Mouse (Mus musculus): ENCODE measurements around the gene Ndufc2. TPM values are rescaled to one million over a fixed set of nuclear protein-coding genes. Genes with fewer than 3 reads are reported as not detected.

Gene Ndufc2
- polyA plus RNA-seq, 1 experiment from 2014 or later = 338 TPM

DNA sequence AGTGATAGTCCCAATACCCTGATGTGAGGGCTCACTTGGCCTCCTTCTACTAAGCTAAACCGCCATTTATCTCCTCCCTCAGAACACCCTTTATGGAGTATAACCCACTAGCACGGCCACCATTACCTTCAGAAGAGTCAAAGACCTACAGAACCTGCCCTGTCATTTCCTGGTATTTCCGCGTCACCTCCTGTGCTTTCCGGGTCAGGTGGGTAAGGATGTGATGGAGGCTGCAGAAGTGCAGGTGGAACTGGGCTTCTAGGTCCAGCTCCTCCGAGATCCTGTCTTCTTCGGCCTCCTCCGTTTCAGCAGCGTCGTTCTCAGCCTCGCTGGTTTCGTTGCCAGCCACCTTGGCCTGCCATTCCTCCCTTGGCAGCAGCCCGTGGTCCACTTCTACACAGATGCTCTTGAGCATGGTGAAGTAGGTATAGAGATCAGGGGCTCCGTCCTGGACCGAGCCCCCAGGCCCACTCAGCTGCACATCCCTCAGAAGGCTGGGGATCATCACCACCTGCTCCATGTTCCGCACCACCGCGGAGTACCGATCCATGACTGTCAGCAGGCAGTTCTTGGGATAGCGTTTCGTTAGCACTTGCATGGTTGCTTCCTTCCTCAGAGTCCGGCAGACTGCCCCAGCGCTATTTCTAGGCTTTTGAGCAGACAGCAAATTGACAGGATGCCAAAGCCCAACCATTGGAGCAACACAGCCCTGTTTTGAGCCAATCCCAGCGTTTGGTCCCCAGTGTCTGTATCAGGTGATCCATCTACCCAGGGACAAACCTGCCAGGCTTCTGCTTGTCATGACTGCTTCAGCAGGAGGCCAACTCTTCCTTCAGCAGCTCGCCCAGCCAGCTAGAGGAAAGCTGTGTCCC, 17.3 kb downstream of the Ndufc2 start, which contains the start of gene Thrsp:
Gene Thrsp, minus strand, starts transcription at position 825 of the 872 bp plus-strand sequence.
- no peak within 1 kb of the TSS for H3K9ac ChIP-seq
- no peak within 1 kb of the TSS for H3K4me2 ChIP-seq
- no peaks in the 10 kb centered on the region for H3K4me1 ChIP-seq
- H3K27ac ChIP-seq = no peak within 1 kb of the TSS
- no peaks in the 10 kb centered on the region for H3K9me3 ChIP-seq
- no peak for ATAC-seq (ENCODE audit: insufficient read depth, low FRiP score, low read depth)
- H3K4me3 ChIP-seq (replicated peaks) = no peak within 1 kb of the TSS
- WGBS = 74% methylated on average over 25 of the region's 25 CpGs
- H3K27me3 ChIP-seq (replicated peaks) = no peaks in the 10 kb centered on the region
- H3K36me3 ChIP-seq = no peaks in the 10 kb centered on the region

- Histone ChIP-seq H3K9me3 (no peaks in the 10 kb centered on the region), H3K27me3 (replicated peaks) (no peaks in the 10 kb centered on the region), H3K27ac (no peak overlapping the region), H3K4me3 (replicated peaks) (no peak overlapping the region), H3K36me3 (no peaks in the 10 kb centered on the region), H3K4me1 (no peaks in the 10 kb centered on the region), H3K4me2 (no peak overlapping the region), H3K9ac (no peak overlapping the region)
- 65% methylated on average over 5 of the region's 5 CpGs for WGBS
- ATAC-seq (ENCODE audit: insufficient read depth, low FRiP score, low read depth) = no peak
Observed at GRCm38 (mm10) chr7:97418717-97419116, 18.9 kb downstream of the Ndufc2 start.

DNA sequence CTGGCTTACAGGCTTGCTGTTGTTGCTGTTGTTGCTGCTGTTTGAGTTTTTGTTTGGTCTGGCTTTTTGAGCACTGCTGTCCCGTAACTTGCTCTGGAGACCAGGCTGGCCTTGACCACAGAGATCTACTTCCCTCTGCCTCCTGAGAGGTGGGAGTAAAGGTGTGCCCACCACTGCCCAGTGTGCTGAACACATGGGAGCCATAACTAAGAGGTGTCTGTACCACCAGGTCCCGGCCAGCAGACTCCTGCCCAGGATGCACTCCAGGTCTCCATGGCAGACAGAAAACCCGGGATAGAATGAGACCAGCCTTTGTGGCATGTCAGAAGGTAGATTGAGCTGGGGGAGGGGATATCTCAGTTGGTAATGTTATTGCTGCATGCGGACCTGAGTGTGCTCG, 19.4 kb downstream of the Ndufc2 start:
- Histone ChIP-seq H3K36me3 (no peaks in the 10 kb centered on the region), H3K9me3 (no peaks in the 10 kb centered on the region), H3K27me3 (replicated peaks) (no peaks in the 10 kb centered on the region), H3K9ac (no peak overlapping the region), H3K4me3 (replicated peaks) (no peak overlapping the region), H3K4me1 (no peaks in the 10 kb centered on the region), H3K4me2 (no peak overlapping the region), H3K27ac (no peak overlapping the region)
- WGBS = 79% methylated on average over 5 of the region's 5 CpGs
- ATAC-seq (ENCODE audit: insufficient read depth, low FRiP score, low read depth) = no peak

- no peak overlapping the region for H3K4me2 ChIP-seq
- H3K4me1 ChIP-seq = no peaks in the 10 kb centered on the region
- H3K27ac ChIP-seq = no peak overlapping the region
- no peaks in the 10 kb centered on the region for H3K27me3 ChIP-seq (replicated peaks)
- H3K36me3 ChIP-seq = no peaks in the 10 kb centered on the region
- ATAC-seq (ENCODE audit: insufficient read depth, low FRiP score, low read depth) = no peak
- no peak overlapping the region for H3K4me3 ChIP-seq (replicated peaks)
- no peaks in the 10 kb centered on the region for H3K9me3 ChIP-seq
- WGBS = 45% methylated on average over 1 of the region's 1 CpGs
- no peak overlapping the region for H3K9ac ChIP-seq
Observed at GRCm38 (mm10) chr7:97420406-97420805, 20.6 kb downstream of the Ndufc2 start.

DNA sequence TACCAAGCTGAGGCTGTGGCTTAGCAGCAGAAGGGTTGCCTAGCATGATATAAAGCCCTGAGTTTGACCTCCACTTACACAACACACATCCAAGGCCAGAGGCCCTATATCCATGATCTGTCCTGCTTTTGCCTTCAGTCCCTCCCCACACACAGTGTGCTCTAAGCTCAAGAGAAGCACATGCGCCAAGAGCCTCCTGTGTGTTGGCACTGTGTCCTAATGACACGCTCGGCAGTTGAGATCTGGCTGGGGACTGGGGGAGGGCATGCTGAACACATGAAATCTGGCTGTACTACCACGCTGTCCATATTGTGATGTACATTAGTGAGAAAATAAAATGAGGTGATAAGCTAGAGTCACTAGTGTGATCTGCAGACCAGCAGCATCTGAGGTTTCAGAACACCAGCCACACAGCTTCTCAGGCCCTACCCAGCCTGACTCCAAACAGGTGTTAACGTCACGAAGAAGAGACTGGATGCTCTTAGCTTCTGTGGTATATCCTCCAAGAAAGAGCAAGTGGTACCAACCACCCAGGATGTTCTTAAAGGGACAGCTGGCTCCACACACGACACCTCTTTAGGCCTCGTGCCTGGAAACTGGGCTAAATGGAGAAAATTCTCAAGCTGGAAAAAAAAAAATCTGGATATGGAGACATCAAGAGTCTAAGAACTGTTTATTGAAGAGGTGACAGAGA, 21.3 kb downstream of the Ndufc2 start:
- no peaks in the 10 kb centered on the region for H3K4me1 ChIP-seq
- no peak overlapping the region for H3K4me2 ChIP-seq
- H3K27ac ChIP-seq = no peak overlapping the region
- 73% methylated on average over 8 of the region's 8 CpGs for WGBS
- no peak for ATAC-seq (ENCODE audit: insufficient read depth, low FRiP score, low read depth)
- H3K9me3 ChIP-seq = no peaks in the 10 kb centered on the region
- H3K9ac ChIP-seq = no peak overlapping the region
- H3K36me3 ChIP-seq = no peaks in the 10 kb centered on the region
- H3K27me3 ChIP-seq (replicated peaks) = no peaks in the 10 kb centered on the region
- no peak overlapping the region for H3K4me3 ChIP-seq (replicated peaks)

DNA sequence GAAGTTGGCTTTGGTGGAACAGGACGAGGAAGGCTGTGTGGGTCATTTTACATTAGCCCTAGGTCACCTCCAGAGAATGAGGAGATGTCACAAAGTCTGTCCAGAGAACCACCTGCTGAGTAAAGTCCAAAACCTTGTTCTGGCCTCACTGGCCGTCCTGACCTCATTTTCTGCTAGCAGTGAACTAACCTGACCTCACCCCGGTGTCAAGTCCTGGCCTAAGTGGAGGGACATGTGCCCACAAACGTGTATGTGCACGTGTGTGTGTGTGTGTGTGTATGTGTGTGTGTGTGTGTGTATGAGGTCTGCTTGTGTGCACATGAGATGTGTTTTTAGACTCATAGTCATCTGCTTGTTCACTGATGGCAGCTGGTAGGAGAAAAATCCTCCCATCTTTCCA, 24.0 kb downstream of the Ndufc2 start:
- Histone ChIP-seq H3K4me3 (replicated peaks) (no peak overlapping the region), H3K4me2 (no peak overlapping the region), H3K9me3 (no peaks in the 10 kb centered on the region), H3K27ac (no peak overlapping the region), H3K9ac (no peak overlapping the region), H3K4me1 (0 out of 2 replicates have a peak, but pooled peaks cover 3% of the 10 kb centered on the region), H3K27me3 (replicated peaks) (no peaks in the 10 kb centered on the region), H3K36me3 (no peaks in the 10 kb centered on the region)
- no peak for ATAC-seq (ENCODE audit: insufficient read depth, low FRiP score, low read depth)
- 50% methylated on average over 5 of the region's 5 CpGs for WGBS

- peak; percentile 75 for ATAC-seq (ENCODE audit: insufficient read depth, low FRiP score, low read depth)
- Histone ChIP-seq H3K36me3 (no peaks in the 10 kb centered on the region), H3K4me1 (peaks cover 5% of the 10 kb centered on the region; the same call in 1 of the 2 replicates), H3K9ac (no peak overlapping the region), H3K9me3 (no peaks in the 10 kb centered on the region), H3K27me3 (replicated peaks) (no peaks in the 10 kb centered on the region), H3K4me2 (no peak overlapping the region), H3K4me3 (replicated peaks) (no peak overlapping the region), H3K27ac (no peak overlapping the region; the same call in 1 of the 2 replicates)
- 8% methylated on average over 12 of the region's 12 CpGs for WGBS
Observed at GRCm38 (mm10) chr7:97424621-97425245, 24.9 kb downstream of the Ndufc2 start.

DNA sequence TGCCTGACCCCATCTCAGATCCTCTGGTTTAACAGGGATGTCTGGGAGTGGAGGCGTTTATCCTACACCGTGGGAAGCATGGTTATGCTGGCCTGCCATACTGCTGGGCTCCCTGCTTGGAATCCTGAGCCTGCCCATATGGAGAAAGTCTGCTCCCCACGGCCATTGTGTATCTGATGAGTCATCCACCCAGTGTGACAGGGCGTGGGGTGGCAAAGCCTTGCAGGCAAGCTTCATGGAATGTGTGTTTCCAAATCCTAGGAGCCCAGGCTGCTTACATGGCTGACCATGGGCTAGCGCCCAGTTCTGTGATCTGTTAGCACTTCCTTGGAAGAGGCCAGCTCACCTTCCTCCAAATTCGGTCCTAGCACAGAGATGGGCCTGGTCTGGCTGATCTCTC, 26.8 kb downstream of the Ndufc2 start:
- no peaks in the 10 kb centered on the region for H3K36me3 ChIP-seq
- WGBS = 65% methylated on average over 6 of the region's 6 CpGs
- peaks cover 9% of the 10 kb centered on the region; the same call in 1 of the 2 replicates for H3K4me1 ChIP-seq
- no peak for ATAC-seq (ENCODE audit: insufficient read depth, low FRiP score, low read depth)
- H3K9me3 ChIP-seq = no peaks in the 10 kb centered on the region
- peak overlapping the region; percentile 17; the same call in 1 of the 2 replicates for H3K27ac ChIP-seq
- no peak overlapping the region for H3K9ac ChIP-seq
- no peak overlapping the region for H3K4me3 ChIP-seq (replicated peaks)
- no peak overlapping the region for H3K4me2 ChIP-seq
- no peaks in the 10 kb centered on the region for H3K27me3 ChIP-seq (replicated peaks)

- Histone ChIP-seq H3K4me1 (peaks cover 9% of the 10 kb centered on the region; the same call in 1 of the 2 replicates), H3K36me3 (no peaks in the 10 kb centered on the region), H3K9ac (no peak overlapping the region), H3K4me3 (replicated peaks) (no peak overlapping the region), H3K27me3 (replicated peaks) (no peaks in the 10 kb centered on the region), H3K9me3 (no peaks in the 10 kb centered on the region), H3K27ac (peak overlapping the region; percentile 17; the same call in 1 of the 2 replicates), H3K4me2 (no peak overlapping the region)
- ATAC-seq (ENCODE audit: insufficient read depth, low FRiP score, low read depth) = no peak
- 83% methylated on average over 6 of the region's 6 CpGs for WGBS
Observed at GRCm38 (mm10) chr7:97427296-97427695, 27.5 kb downstream of the Ndufc2 start.

- Histone ChIP-seq H3K9ac (no peak overlapping the region), H3K9me3 (no peaks in the 10 kb centered on the region), H3K27ac (peak overlapping the region; percentile 40; the same call in 1 of the 2 replicates), H3K36me3 (no peaks in the 10 kb centered on the region), H3K4me3 (replicated peaks) (no peak overlapping the region), H3K27me3 (replicated peaks) (no peaks in the 10 kb centered on the region), H3K4me1 (peaks cover 9% of the 10 kb centered on the region; the same call in 1 of the 2 replicates), H3K4me2 (no peak overlapping the region)
- ATAC-seq (ENCODE audit: insufficient read depth, low FRiP score, low read depth) = no peak
- WGBS = 74% methylated on average over 5 of the region's 5 CpGs
Observed at GRCm38 (mm10) chr7:97427778-97428420, 28.1 kb downstream of the Ndufc2 start.

GRCm38 (mm10) chr7:97429705-97430104, 29.9 kb downstream of the Ndufc2 start:
- 7% methylated on average over 5 of the region's 5 CpGs for whole genome bisulfite sequencing
- H3K9ac ChIP-seq = no peak overlapping the region
- peak overlapping the region; percentile 84 for H3K27ac ChIP-seq
- H3K36me3 ChIP-seq = no peaks in the 10 kb centered on the region
- H3K27me3 ChIP-seq (replicated peaks) = no peaks in the 10 kb centered on the region
- H3K4me3 ChIP-seq (replicated peaks) = no peak overlapping the region
- peak; percentile 79 for ATAC-seq (ENCODE audit: insufficient read depth, low FRiP score, low read depth)
- no peaks in the 10 kb centered on the region for H3K9me3 ChIP-seq
- H3K4me2 ChIP-seq = no peak overlapping the region
- peaks cover 9% of the 10 kb centered on the region; the same call in 1 of the 2 replicates for H3K4me1 ChIP-seq
